Mouse (Mus musculus) neutrophil, adult 59 days (primary cell): Measurements from ENCODE around the gene Cela2a. TPM values are rescaled to one million over a fixed set of nuclear protein-coding genes. Genes with fewer than 3 reads are reported as not detected.

Source experiments
- total RNA-seq, 2 experiments: library from RNA; stranded (reverse); gene quantifications; 1 replicate in 1 of 2; 2 replicates in 1 of 2; pipeline ENCODE4 v1.2.4; 2023

Cela2a gene
- total RNA-seq, result not detected

DNA sequence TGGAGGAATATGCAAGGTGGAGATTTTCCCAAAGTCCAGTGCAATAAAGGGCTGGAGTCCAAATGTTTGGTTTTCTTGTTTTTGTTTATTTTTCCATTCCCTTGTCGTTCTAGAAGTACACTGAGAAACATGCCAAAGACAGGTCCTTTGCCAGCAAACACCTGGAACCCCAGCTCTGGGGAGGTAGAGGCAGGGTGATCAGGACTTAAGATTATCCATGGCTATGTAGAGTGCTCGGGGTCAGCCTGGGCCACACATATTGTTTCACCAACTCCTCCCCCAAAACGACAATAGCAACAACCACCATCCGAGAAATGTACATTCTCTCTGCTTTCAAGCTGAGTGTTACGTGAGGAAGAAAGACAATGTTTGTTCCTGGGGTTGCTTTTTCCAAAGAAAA, at the start of gene Cela2a:
TSS of gene Cela2a (minus strand) at position 101 of the 400 bp plus-strand sequence.

DNA sequence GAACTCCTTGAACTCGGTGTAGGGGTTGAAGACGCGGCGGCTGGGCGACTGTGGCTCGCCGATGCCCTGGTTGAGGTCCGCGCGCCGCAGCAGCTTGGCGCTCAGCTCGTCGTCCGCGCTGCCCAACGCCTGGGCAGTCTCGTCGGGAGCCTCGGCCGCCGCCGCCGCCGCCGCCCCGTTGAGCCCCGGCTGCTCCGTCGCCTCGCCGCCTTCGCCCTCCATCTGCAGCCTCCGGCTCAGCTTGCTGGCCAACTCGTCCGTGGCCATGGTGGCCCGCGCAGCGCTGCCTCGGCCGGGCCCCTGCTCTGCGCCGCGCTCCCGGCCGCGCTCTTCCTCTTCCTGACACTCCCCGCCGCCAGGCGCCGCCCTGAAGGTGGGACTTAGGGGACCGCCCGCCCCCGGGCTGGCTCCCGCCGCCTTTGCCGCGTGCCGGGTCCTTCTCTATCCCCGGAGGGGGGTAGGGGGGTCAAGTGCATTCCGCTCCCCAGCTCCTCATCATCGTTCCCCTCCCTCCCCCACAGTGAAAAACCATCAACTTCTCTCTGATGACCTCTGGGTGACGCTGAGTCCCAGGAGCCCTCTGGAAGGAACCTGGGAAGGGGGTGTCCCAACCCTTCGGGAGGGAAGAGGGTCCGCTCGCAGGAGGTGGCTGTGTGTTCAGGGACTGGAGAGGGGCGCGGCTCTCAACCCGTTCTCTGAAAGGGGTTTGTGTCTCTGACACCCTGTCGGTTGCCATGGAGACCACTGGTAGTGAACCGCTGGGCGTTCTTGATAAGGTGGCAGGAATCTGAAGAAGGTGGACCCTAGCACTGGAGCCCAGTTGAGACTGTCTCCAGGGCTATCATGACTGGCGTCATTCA, 48.9 kb upstream of the Cela2a start, which contains the start of gene Efhd2:
TSS of gene Efhd2 (minus strand) at position 320 of the 860 bp plus-strand sequence.

DNA sequence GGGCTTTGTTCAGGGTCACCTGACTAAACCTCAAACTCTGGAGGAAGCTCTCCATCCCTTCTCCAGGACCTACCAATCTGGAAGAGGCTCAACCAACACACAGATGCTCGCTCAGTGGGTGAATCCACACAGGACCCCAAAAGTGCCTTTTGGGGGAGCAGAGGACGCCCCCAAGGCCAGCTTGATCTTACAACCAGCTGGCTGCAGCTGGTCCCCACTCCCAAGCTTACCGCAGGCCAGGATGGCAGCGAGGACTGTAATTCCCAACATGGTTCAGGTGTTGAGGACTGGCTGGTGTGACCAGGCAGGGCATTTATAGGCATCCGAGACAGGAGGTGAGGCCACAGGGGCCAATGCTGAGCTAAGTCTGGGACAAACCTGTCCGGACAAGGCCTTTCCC, 20.0 kb upstream of the Cela2a start, which contains the start of gene Ctrc:
TSS of gene Ctrc (minus strand) at position 361 of the 400 bp plus-strand sequence.

DNA sequence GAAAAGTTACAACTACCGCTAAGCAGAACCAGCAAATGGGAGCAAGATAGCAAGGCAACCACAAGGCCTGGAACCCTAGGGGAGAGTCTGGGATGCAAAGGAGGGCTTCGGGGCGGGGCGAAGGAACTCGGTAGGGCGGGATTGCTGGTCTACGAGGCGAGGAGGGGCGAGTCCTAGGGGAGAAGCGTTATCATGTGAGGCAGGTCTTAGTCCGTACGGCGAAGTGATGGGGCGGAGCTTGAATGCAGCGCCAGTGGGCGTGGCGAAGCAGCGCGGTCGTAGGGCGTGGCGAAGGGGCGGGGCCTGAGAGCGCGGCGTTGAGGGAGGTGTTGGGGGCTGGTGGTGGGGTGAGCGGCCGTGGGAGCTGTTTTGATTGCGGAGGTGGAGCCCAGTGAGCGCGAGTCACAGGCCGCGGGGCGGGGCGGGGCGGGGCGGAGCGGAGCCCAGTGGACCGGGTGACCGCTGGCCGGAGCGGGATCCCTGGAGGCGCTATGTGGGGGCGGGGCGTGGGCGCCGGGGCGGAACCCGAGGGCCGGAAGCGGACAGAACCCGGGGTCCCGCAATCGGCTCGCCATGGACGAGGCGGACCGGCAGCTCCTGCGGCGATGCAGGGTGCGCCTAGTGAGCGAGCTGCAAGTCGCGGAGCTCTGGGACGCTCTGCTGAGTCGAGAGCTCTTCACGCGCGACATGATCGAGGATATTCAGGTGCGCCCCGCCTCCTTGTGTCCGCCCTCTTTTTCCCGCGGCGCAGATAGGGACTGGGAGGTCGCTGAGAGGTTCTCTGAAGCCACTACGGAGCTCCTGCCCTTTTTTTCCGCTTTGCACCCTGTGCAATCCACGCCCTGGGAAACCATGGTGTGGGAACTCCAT, 32.4 kb downstream of the Cela2a start, which contains the start of gene Casp9:
TSS of gene Casp9 (plus strand) at position 331 of the 870 bp plus-strand sequence.

DNA sequence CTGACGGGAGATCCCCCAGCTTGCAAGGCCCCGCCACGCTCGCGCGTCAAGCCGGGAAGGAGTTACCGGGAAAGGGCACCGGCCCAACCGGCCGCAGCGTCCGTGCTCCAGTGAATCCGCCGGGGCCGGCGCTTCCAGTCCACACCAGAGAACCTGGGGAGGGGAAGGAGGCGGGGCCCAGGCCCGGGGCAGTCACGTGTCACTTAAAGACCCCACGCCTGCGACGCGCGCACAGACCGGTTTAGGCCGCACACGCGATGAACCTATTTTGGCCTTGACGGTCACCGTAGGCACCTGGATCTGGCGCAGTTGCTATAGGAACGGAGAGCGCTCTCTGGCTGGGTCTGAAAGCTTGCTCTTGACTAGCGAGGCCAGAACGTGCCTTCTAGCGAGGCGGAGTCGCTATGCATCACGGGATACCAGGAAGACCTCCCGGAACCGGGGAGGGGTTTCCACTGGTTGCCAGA, 35.4 kb downstream of the Cela2a start, which contains the start of gene Dnajc16:
TSS of gene Dnajc16 (minus strand) at position 408 of the 467 bp plus-strand sequence.

Other genes with a start within 250 kb of the Cela2a start
- under 1 TPM in 1 of 2 experiments, not detected in 1; 0.11 TPM for gene Fblim1, start 220.1 kb downstream of the Cela2a start, total RNA-seq
- gene Tmem82, start 207.5 kb downstream of the Cela2a start, total RNA-seq, result not detected
- not detected for gene Slc25a34, start 202.3 kb downstream of the Cela2a start, total RNA-seq
- gene Plekhm2, start 161.3 kb downstream of the Cela2a start, total RNA-seq, result 10 to 100 TPM; 33.1 to 35.7 TPM
- 1 to 10 TPM in 1 of 2 experiments, not detected in 1; 2.8 TPM for gene Rsc1a1, start 140.6 kb downstream of the Cela2a start, total RNA-seq
- 10 to 100 TPM; 35.2 to 40.9 TPM for gene Ddi2, start 102.7 kb downstream of the Cela2a start, total RNA-seq
- gene Agmat, start 79.5 kb downstream of the Cela2a start, total RNA-seq, result under 1 TPM in 1 of 2 experiments, not detected in 1; 0.24 TPM
- 1 to 10 TPM; 3.8 to 4.5 TPM for gene Dnajc16, start 35.2 kb downstream of the Cela2a start, total RNA-seq
- gene Casp9, start 32.5 kb downstream of the Cela2a start, total RNA-seq, result 10 to 100 TPM; 18.3 to 24.9 TPM
- not detected for gene Ctrc, start 20.2 kb upstream of the Cela2a start, total RNA-seq
- gene Efhd2, start 48.8 kb upstream of the Cela2a start, total RNA-seq, result 100 to 1,000 TPM; 118 to 135 TPM
- under 1 TPM in 1 of 2 experiments, not detected in 1; 0.42 TPM for gene Fhad1, start 188.9 kb upstream of the Cela2a start, total RNA-seq